Mouse (Mus musculus) midbrain, embryonic 14.5 days (tissue): ENCODE data around the gene Pip4k2c. TPM values are rescaled to one million over a fixed set of nuclear protein-coding genes. Genes with fewer than 3 reads are reported as not detected.

Experiments
- ATAC-seq: fragments of 200-750 bp; cut with Nextera tagmentation; 2 replicates; pipeline ENCODE4 v1.8.0; 2017; ENCODE audit warnings: moderate number of reproducible peaks, moderate library complexity; ENCODE audit not compliant: low FRiP score, low TSS enrichment
- DNase-seq: peaks from one replicate; pipeline ENCODE4 v3.0.0-alpha.2; 2015
- H3K27ac ChIP-seq: fragments of 300-500 bp; sonication (generic); replicated peaks from 2 replicates; pipeline ENCODE4 v1.5.1; 2014; ENCODE audit warnings: mild to moderate bottlenecking, low read depth, low read length, moderate library complexity
- H3K27me3 ChIP-seq: fragments of 300-500 bp; sonication (generic); 2 replicates; pipeline ENCODE4 v1.6.1; 2014; ENCODE audit warnings: low read length, control low read depth, mixed read lengths; ENCODE audit not compliant: control insufficient read depth, insufficient read depth
- H3K36me3 ChIP-seq: fragments of 300-500 bp; sonication (generic); 2 replicates; pipeline ENCODE4 v1.6.1; 2014; ENCODE audit warnings: low read length, control low read depth; ENCODE audit not compliant: control insufficient read depth, insufficient read depth
- H3K4me1 ChIP-seq: fragments of 300-500 bp; sonication (generic); 2 replicates; pipeline ENCODE4 v1.6.1; 2014; ENCODE audit warnings: mild to moderate bottlenecking, antibody characterized with exemption, low read length, control low read depth; ENCODE audit not compliant: control insufficient read depth, insufficient read depth
- H3K4me2 ChIP-seq: fragments of 300-500 bp; sonication (generic); 2 replicates; pipeline ENCODE4 v1.6.1; 2014; ENCODE audit warnings: mild to moderate bottlenecking, low read length, moderate library complexity
- H3K4me3 ChIP-seq: fragments of 300-500 bp; sonication (generic); replicated peaks from 2 replicates; pipeline ENCODE4 v1.5.1; 2014; ENCODE audit warnings: low read depth, low read length
- H3K9ac ChIP-seq: fragments of 300-500 bp; sonication (generic); replicated peaks from 2 replicates; pipeline ENCODE4 v1.6.1; 2014; ENCODE audit warnings: mild to moderate bottlenecking, low read length, moderate library complexity
- H3K9me3 ChIP-seq: fragments of 300-500 bp; sonication (generic); 2 replicates; pipeline ENCODE4 v1.6.1; 2016; ENCODE audit warnings: low read length, control low read depth, mixed read lengths; ENCODE audit not compliant: control insufficient read depth
- WGBS: fragments of 180-500 bp; shearing (Covaris S2); extraction: QIAGEN DNeasy Blood & Tissue Kit; methylation state at CpG from one replicate; pipeline ENCODE4 v1.1.7; 2014; 5-methylcytosine and 5-hydroxymethylcytosine counted together
- polyA plus RNA-seq: library from polyadenylated mRNA; unstranded; fragments of >200 nt; fragmentation: Nextera tagmentation; extraction: Ambion mirVana; gene quantifications from 2 replicates; pipeline ENCODE4 v1.2.1, GENCODE M21; 2014

Pip4k2c gene
- polyA plus RNA-seq = 12.5 and 14.6 TPM in 2 replicates

DNA sequence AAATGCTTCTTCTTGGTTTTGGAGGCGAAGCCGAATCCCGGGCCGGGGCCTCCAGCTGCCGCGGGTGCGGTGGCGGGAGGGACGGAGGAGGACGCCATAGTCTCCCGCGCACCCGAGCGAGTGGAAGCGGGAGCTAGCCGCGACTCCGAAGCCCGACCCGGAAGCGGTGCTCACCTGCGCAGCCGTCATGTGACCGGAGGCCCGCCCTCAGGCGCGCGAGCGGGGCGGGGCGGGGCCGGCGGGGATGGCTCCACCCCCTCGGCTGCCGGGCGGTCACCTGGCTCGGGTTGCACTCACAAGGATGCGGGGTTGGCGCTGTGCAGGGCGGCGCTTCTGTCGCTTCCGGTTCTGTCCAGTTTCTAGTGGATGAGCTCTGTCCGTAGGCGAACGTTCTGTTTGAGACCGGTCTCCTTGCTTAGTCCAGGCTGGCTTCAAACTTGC lies at the start of gene Pip4k2c:
Pip4k2c (minus strand) TSS at position 172 of the 441 bp plus-strand sequence.
- peak within 1 kb of the TSS; percentile 90 for H3K4me2 ChIP-seq
- peak; percentile 91 for DNase-seq
- H3K27ac ChIP-seq = peak within 1 kb of the TSS; percentile 45; the same call in 1 of the 2 replicates
- H3K4me1 ChIP-seq = peaks cover 10% of the 10 kb centered on the region
- ATAC-seq = peak; percentile 95
- no peaks in the 10 kb centered on the region for H3K9me3 ChIP-seq
- peak within 1 kb of the TSS; percentile 76 for H3K9ac ChIP-seq
- no peaks in the 10 kb centered on the region for H3K27me3 ChIP-seq
- peaks cover 17% of the 10 kb centered on the region for H3K36me3 ChIP-seq
- 0% methylated on average over 47 of the region's 47 CpGs for WGBS
- H3K4me3 ChIP-seq = peak within 1 kb of the TSS; percentile 78

GRCm38 (mm10) chr10:127258489-127258888 lies 47.1 kb upstream of the Pip4k2c start:
- no peak overlapping the region for H3K4me3 ChIP-seq
- peaks cover 41% of the 10 kb centered on the region for H3K4me1 ChIP-seq

DNA sequence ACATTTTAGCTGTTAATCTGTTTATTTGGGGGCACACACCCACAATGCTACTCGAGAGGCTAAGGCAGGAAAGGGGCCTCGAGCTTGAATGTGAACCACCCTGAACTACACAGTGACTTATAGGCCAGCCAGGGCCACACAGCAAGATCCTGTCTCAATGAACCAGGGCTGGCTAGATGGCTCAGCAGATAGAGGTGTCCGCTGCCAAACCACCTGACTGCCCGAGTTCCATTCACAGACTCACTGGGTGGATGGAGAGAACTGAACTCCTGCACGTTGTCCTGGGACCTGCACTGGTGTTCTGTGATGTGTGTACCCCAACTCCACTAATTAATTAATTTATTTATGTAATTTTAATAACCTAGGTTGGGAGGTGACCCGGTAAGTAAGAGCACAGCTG lies 46.4 kb upstream of the Pip4k2c start:
- ATAC-seq = no peak
- Histone ChIP-seq H3K4me1 (peaks cover 38% of the 10 kb centered on the region), H3K36me3 (peaks cover 14% of the 10 kb centered on the region), H3K4me2 (no peak overlapping the region), H3K27ac (0 out of 2 replicates have a peak overlapping the region, but pooled peaks have one; percentile 32), H3K4me3 (no peak overlapping the region), H3K9me3 (no peaks in the 10 kb centered on the region), H3K27me3 (no peaks in the 10 kb centered on the region), H3K9ac (no peak overlapping the region)
- no peak for DNase-seq
- 81% methylated on average over 6 of the region's 6 CpGs for WGBS

More at GRCm38 (mm10) chr10:127258489-127258888, 47.1 kb upstream of the Pip4k2c start:
- Histone ChIP-seq H3K36me3 (peaks cover 14% of the 10 kb centered on the region), H3K9ac (no peak overlapping the region), H3K27ac (no peak overlapping the region), H3K27me3 (no peaks in the 10 kb centered on the region), H3K4me2 (peak overlapping the region; percentile 87), H3K9me3 (no peaks in the 10 kb centered on the region)
- 82% methylated on average over 8 of the region's 8 CpGs for WGBS
- DNase-seq (no peak), ATAC-seq (no peak)

GRCm38 (mm10) chr10:127255625-127256345 lies 44.4 kb upstream of the Pip4k2c start:
- ATAC-seq (peak; percentile 50; the same call in 1 of the 2 replicates), DNase-seq (peak; percentile 68)
- Histone ChIP-seq H3K4me3 (no peak overlapping the region), H3K27ac (no peak overlapping the region), H3K4me1 (peaks cover 26% of the 10 kb centered on the region), H3K9me3 (no peaks in the 10 kb centered on the region), H3K4me2 (peak overlapping the region; percentile 25), H3K36me3 (peaks cover 18% of the 10 kb centered on the region), H3K27me3 (no peaks in the 10 kb centered on the region), H3K9ac (no peak overlapping the region)
- WGBS = 24% methylated on average over 14 of the region's 14 CpGs

DNA sequence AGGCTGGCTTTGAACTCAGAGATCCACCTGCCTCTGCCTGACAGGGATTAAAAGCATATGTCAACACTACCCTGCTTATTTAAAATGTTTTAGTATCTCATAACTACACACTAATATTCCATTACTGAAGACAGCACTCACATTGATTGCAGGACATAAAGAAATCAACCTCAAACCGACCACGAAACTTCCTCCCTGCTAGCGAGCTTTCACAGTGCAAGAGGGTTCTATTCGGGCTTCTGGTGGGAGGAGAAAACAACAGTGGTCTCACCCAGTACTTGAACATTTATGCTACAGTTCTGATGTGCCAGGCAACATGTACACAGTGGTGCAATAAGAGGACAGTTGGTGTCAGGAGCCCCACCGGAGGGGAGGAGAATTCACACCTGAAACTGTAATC lies 39.4 kb upstream of the Pip4k2c start:
- DNase-seq (no peak), ATAC-seq (no peak)
- 93% methylated on average over 5 of the region's 5 CpGs for WGBS
- Histone ChIP-seq H3K27ac (no peak overlapping the region), H3K9me3 (no peaks in the 10 kb centered on the region), H3K36me3 (peaks cover 31% of the 10 kb centered on the region), H3K4me1 (no peaks in the 10 kb centered on the region), H3K4me2 (no peak overlapping the region), H3K27me3 (no peaks in the 10 kb centered on the region), H3K9ac (no peak overlapping the region), H3K4me3 (no peak overlapping the region)

- 66% methylated on average over 18 of the region's 18 CpGs for WGBS
- H3K27me3 ChIP-seq = no peaks in the 10 kb centered on the region
- H3K4me2 ChIP-seq = no peak overlapping the region
- H3K9ac ChIP-seq = no peak overlapping the region
- H3K27ac ChIP-seq = no peak overlapping the region
- no peaks in the 10 kb centered on the region for H3K4me1 ChIP-seq
- DNase-seq (no peak), ATAC-seq (no peak)
- H3K4me3 ChIP-seq = no peak overlapping the region
- no peaks in the 10 kb centered on the region for H3K9me3 ChIP-seq
- H3K36me3 ChIP-seq = peaks cover 89% of the 10 kb centered on the region
Observed at GRCm38 (mm10) chr10:127238241-127238824, 26.9 kb upstream of the Pip4k2c start.

- no peaks in the 10 kb centered on the region for H3K27me3 ChIP-seq
- no peaks in the 10 kb centered on the region for H3K4me1 ChIP-seq
- H3K9ac ChIP-seq = no peak overlapping the region
- 50% methylated on average over 9 of the region's 9 CpGs for WGBS
- ATAC-seq (no peak), DNase-seq (no peak)
- H3K27ac ChIP-seq = no peak overlapping the region
- H3K9me3 ChIP-seq = no peaks in the 10 kb centered on the region
- no peak overlapping the region for H3K4me2 ChIP-seq
- peaks cover 88% of the 10 kb centered on the region for H3K36me3 ChIP-seq
- no peak overlapping the region for H3K4me3 ChIP-seq
Observed at GRCm38 (mm10) chr10:127236541-127236940, 25.2 kb upstream of the Pip4k2c start.

DNA sequence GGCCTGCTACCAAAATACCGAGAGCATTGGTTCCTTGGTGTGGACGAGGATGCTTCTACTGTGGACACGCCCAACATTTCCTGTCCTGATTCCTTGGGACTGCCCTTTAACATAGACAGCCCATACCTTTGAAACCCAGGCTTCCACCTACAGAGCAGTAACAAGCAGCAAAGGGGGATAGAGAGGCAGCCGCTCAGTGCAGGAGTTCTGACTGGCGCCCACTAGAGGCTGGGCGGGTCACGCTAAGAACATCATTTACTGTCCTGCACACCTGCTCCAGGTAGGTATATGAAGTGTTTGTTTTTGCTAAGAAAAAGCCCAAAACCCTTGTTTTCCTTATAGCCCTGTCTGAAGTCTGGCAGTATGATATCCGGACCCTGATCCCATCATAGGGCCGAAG lies 21.8 kb upstream of the Pip4k2c start:
- Histone ChIP-seq H3K9me3 (no peaks in the 10 kb centered on the region), H3K27ac (no peak overlapping the region), H3K9ac (no peak overlapping the region), H3K27me3 (no peaks in the 10 kb centered on the region), H3K4me1 (no peaks in the 10 kb centered on the region), H3K4me2 (no peak overlapping the region), H3K4me3 (no peak overlapping the region), H3K36me3 (peaks cover 88% of the 10 kb centered on the region)
- ATAC-seq (no peak), DNase-seq (no peak)
- WGBS = 81% methylated on average over 9 of the region's 9 CpGs

DNA sequence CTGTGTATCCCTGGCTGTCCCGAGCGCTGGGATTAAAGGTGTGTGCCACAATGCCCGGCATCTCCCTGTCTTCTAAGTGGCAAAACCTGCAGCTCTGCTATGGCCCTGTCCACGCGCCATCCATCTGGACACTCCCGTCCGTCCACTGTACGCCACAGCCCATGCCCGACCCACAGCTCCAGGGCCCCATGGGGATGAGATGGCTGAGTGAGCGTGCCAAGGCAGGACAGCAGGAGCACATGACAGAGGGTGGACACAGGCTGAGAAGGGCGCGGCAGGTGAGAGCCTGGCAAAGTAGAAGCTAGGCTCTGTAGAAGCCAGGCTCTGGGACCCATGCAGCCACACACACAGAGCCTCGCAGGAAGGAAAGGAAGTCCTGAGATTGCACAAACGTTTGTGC lies 20.4 kb upstream of the Pip4k2c start:
- H3K27ac ChIP-seq = no peak overlapping the region
- no peak overlapping the region for H3K9ac ChIP-seq
- ATAC-seq = no peak
- H3K27me3 ChIP-seq = no peaks in the 10 kb centered on the region
- H3K4me3 ChIP-seq = no peak overlapping the region
- H3K9me3 ChIP-seq = no peaks in the 10 kb centered on the region
- DNase-seq = no peak
- no peak overlapping the region for H3K4me2 ChIP-seq
- peaks cover 86% of the 10 kb centered on the region for H3K36me3 ChIP-seq
- 78% methylated on average over 14 of the region's 14 CpGs for WGBS
- H3K4me1 ChIP-seq = no peaks in the 10 kb centered on the region
